Mouse (Mus musculus) brain, embryonic 14.5 days (tissue): ENCODE measurements at regions not wholly inside any gene's neighbourhood (a gene's known extent, or its start where the extent isn't known, plus 50 kb on each side); places are given as distances from the start of the nearest gene placed in this dataset.

Experiments
- CTCF ChIP-seq: fragments of 200-500 bp; IDR thresholded peaks from 2 replicates; pipeline ENCODE4 v1.5.1; 2012; ENCODE audit warnings: inconsistent platforms, mild to moderate bottlenecking, moderate library complexity, borderline replicate concordance; ENCODE audit not compliant: insufficient read depth, insufficient read length; ENCODE audit errors: extremely low read depth
- POLR2A ChIP-seq: fragments of 200-500 bp; IDR thresholded peaks from 2 replicates; pipeline ENCODE4 v1.6.1; 2012; ENCODE audit warnings: mild to moderate bottlenecking, inconsistent platforms, borderline replicate concordance; ENCODE audit not compliant: poor library complexity, insufficient read depth, insufficient read length, severe bottlenecking; ENCODE audit errors: extremely low read depth

- TF ChIP-seq CTCF (no peak), POLR2A (no peak)
Measured at GRCm38 (mm10) chr3:57951438-57951837, 103.6 kb upstream of the Pfn2 start.
